Mouse (Mus musculus) limb, embryonic 12.5 days (tissue): ENCODE results near the gene Cep250. TPM values are rescaled to one million over a fixed set of nuclear protein-coding genes. Genes with fewer than 3 reads are reported as not detected.

Source experiments
- ATAC-seq: fragments of 200-750 bp; cut with Nextera tagmentation; 2 replicates; pipeline ENCODE4 v1.8.0; 2017; ENCODE audit warnings: low read depth, moderate TSS enrichment; ENCODE audit not compliant: insufficient number of reproducible peaks, insufficient read depth, low FRiP score, low TSS enrichment
- H3K27ac ChIP-seq: fragments of 300-500 bp; sonication (generic); 2 replicates; pipeline ENCODE4 v1.5.1; 2016; ENCODE audit warnings: mild to moderate bottlenecking, moderate library complexity
- H3K27me3 ChIP-seq: fragments of 300-500 bp; sonication (generic); 2 replicates; pipeline ENCODE4 v1.6.1; 2016; ENCODE audit warnings: mild to moderate bottlenecking, moderate library complexity
- H3K36me3 ChIP-seq: fragments of 300-500 bp; sonication (generic); 2 replicates; pipeline ENCODE4 v1.6.1; 2016; ENCODE audit warnings: mild to moderate bottlenecking, moderate library complexity
- H3K4me1 ChIP-seq: fragments of 300-500 bp; sonication (generic); replicated peaks from 2 replicates; pipeline ENCODE4 v1.6.1; 2016
- H3K4me2 ChIP-seq: fragments of 300-500 bp; sonication (generic); 2 replicates; pipeline ENCODE4 v1.6.1; 2016; ENCODE audit warnings: mild to moderate bottlenecking, moderate library complexity
- H3K4me3 ChIP-seq: fragments of 300-500 bp; sonication (generic); replicated peaks from 2 replicates; pipeline ENCODE4 v1.5.1; 2016; ENCODE audit warnings: mild to moderate bottlenecking
- H3K9ac ChIP-seq: fragments of 300-500 bp; sonication (generic); replicated peaks from 2 replicates; pipeline ENCODE4 v1.6.1; 2016; ENCODE audit warnings: mild to moderate bottlenecking, moderate library complexity
- H3K9me3 ChIP-seq: fragments of 300-500 bp; sonication (generic); 2 replicates; pipeline ENCODE4 v1.6.1; 2016; ENCODE audit warnings: mild to moderate bottlenecking, moderate library complexity
- WGBS: fragments of 180-500 bp; shearing (Covaris S2); methylation state at CpG from one replicate; pipeline ENCODE4 v1.1.7; 2016; 5-methylcytosine and 5-hydroxymethylcytosine counted together
- polyA plus RNA-seq: library from polyadenylated mRNA; unstranded; fragments of >200 nt; fragmentation: Nextera tagmentation; extraction: Ambion mirVana; gene quantifications from 2 replicates; pipeline ENCODE4 v1.2.1, GENCODE M21; 2016

Gene Cep250
- polyA plus RNA-seq, 1 experiment from 2014 or later: 40.6 TPM

DNA sequence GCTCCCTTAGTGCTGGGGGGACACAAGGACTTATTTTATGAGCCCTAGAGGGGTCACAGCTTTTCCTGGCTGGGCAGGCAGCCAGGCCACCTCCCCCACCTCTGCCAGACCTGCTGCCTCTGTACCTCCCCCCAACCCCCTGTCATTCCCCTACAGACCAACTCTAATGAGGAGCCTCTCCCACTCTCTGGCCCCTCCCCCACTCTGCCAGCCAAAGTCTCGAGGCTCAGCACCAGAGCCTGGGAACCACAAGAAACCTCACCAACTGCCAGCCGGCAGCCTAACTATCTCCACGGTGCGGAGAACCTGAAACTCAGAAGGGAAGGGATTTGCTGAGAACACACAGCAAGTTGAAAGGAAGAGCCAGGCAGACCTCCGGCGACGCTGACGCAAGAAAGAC is 12.8 kb upstream of the Cep250 start:
- ATAC-seq: peak; percentile 74
- Histone ChIP-seq H3K4me1 (peaks cover 73% of the 10 kb centered on the region), H3K27ac (peak overlapping the region; percentile 94), H3K9ac (peak overlapping the region; percentile 64), H3K27me3 (no peaks in the 10 kb centered on the region; the same call in 1 of the 2 replicates), H3K9me3 (no peaks in the 10 kb centered on the region), H3K4me2 (peak overlapping the region; percentile 64), H3K4me3 (peak overlapping the region; percentile 46), H3K36me3 (peaks cover 40% of the 10 kb centered on the region)
- 0% methylated on average over 8 of the region's 8 CpGs for WGBS

GRCm38 (mm10) chr2:155944685-155945084 is 11.6 kb upstream of the Cep250 start:
- Histone ChIP-seq H3K4me1 (peaks cover 82% of the 10 kb centered on the region), H3K4me3 (peak overlapping the region; percentile 46), H3K27ac (peak overlapping the region; percentile 94), H3K36me3 (peaks cover 28% of the 10 kb centered on the region), H3K9me3 (no peaks in the 10 kb centered on the region), H3K27me3 (no peaks in the 10 kb centered on the region; the same call in 1 of the 2 replicates), H3K4me2 (peak overlapping the region; percentile 64), H3K9ac (peak overlapping the region; percentile 64)
- 66% methylated on average over 4 of the region's 4 CpGs for WGBS
- no peak for ATAC-seq

DNA sequence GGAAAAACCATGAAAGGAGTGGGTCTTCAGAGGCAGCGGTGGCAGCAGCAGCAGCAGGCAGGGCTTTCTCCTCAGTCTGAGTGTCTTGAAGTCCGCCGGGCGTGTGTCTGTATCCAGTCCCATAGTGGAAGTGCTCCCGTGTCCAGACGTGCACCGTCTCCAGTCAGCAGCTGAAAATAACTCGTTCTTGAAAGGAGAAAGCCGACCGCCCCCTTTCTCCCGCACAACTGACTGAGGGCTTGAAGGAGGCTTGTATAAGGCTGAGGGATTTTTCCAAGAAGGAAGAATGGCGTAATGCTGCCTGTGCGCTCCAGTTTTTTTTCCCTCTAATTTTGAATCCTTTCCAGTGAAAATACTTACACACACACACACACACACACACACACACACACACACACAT is 11.1 kb upstream of the Cep250 start, which contains the start of gene Gdf5:
Gdf5 (minus strand) TSS at position 244 of the 400 bp plus-strand sequence.
- H3K4me3 ChIP-seq: peak within 1 kb of the TSS; percentile 46
- H3K27me3 ChIP-seq: no peaks in the 10 kb centered on the region; the same call in 1 of the 2 replicates
- ATAC-seq: 0 out of 2 replicates have a peak, but pooled peaks have one; percentile 7
- peak within 1 kb of the TSS; percentile 64 for H3K4me2 ChIP-seq
- H3K4me1 ChIP-seq: peaks cover 82% of the 10 kb centered on the region
- H3K27ac ChIP-seq: peak within 1 kb of the TSS; percentile 94
- H3K9me3 ChIP-seq: no peaks in the 10 kb centered on the region
- peak within 1 kb of the TSS; percentile 64 for H3K9ac ChIP-seq
- WGBS: 25% methylated on average over 13 of the region's 13 CpGs
- H3K36me3 ChIP-seq: peaks cover 23% of the 10 kb centered on the region

- H3K4me2 ChIP-seq: peak overlapping the region; percentile 64
- H3K27me3 ChIP-seq: no peaks in the 10 kb centered on the region; the same call in 1 of the 2 replicates
- 31% methylated on average over 5 of the region's 5 CpGs for WGBS
- no peak overlapping the region for H3K4me3 ChIP-seq
- ATAC-seq: peak; percentile 54
- H3K9ac ChIP-seq: no peak overlapping the region
- H3K36me3 ChIP-seq: peaks cover 19% of the 10 kb centered on the region
- peak overlapping the region; percentile 94 for H3K27ac ChIP-seq
- H3K9me3 ChIP-seq: no peaks in the 10 kb centered on the region
- H3K4me1 ChIP-seq: peaks cover 82% of the 10 kb centered on the region
These were observed 10.7 kb upstream of the Cep250 start for GRCm38 (mm10) chr2:155945580-155945979.

- H3K27ac ChIP-seq: peak overlapping the region; percentile 94
These were observed 10.2 kb upstream of the Cep250 start for GRCm38 (mm10) chr2:155946069-155946468.

GRCm38 (mm10) chr2:155946499-155946898 is 9.8 kb upstream of the Cep250 start:
- peaks cover 76% of the 10 kb centered on the region for H3K4me1 ChIP-seq
- WGBS: 36% methylated on average over 4 of the region's 4 CpGs
- no peak overlapping the region for H3K4me2 ChIP-seq
- no peaks in the 10 kb centered on the region for H3K9me3 ChIP-seq
- no peak overlapping the region for H3K27ac ChIP-seq
- H3K27me3 ChIP-seq: no peaks in the 10 kb centered on the region; the same call in 1 of the 2 replicates
- H3K4me3 ChIP-seq: no peak overlapping the region
- H3K36me3 ChIP-seq: peaks cover 10% of the 10 kb centered on the region
- H3K9ac ChIP-seq: no peak overlapping the region
- ATAC-seq: no peak

More at GRCm38 (mm10) chr2:155946069-155946468, 10.2 kb upstream of the Cep250 start:
- Histone ChIP-seq H3K9ac (no peak overlapping the region), H3K4me2 (0 out of 2 replicates have a peak overlapping the region, but pooled peaks have one; percentile 64), H3K27me3 (no peaks in the 10 kb centered on the region; the same call in 1 of the 2 replicates), H3K36me3 (peaks cover 14% of the 10 kb centered on the region), H3K4me1 (peaks cover 80% of the 10 kb centered on the region), H3K4me3 (no peak overlapping the region), H3K9me3 (no peaks in the 10 kb centered on the region)
- WGBS: 3% methylated on average over 7 of the region's 7 CpGs
- 0 out of 2 replicates have a peak, but pooled peaks have one; percentile 17 for ATAC-seq

- H3K4me1 ChIP-seq: peaks cover 66% of the 10 kb centered on the region
- H3K27ac ChIP-seq: no peak overlapping the region
- no peak overlapping the region for H3K4me2 ChIP-seq
- H3K9ac ChIP-seq: no peak overlapping the region
- H3K36me3 ChIP-seq: no peaks in the 10 kb centered on the region
- H3K4me3 ChIP-seq: no peak overlapping the region
- no peaks in the 10 kb centered on the region; the same call in 1 of the 2 replicates for H3K27me3 ChIP-seq
- H3K9me3 ChIP-seq: no peaks in the 10 kb centered on the region
- ATAC-seq: no peak
- 72% methylated on average over 5 of the region's 5 CpGs for WGBS
These were observed 8.8 kb upstream of the Cep250 start for GRCm38 (mm10) chr2:155947390-155948002.

DNA sequence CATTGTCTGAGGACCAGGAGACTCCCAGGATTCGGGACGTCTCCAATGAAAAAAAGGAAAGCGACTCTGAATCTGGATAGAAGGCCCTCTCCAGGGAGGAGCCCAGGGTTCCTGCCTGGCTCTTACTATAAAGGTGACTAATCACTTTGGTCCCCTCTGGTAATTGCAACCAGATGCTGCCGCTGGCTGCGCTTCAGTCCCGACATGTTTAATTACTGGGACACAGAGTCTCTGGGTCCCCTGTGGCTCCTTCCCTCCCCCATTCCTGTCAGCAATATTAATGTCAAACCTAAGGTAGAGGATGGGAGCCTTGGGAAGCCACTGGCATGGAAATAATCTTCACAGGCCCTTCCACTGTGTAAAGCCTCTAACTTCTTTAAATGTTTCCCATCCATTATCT is 6.9 kb upstream of the Cep250 start:
- no peaks in the 10 kb centered on the region for H3K9me3 ChIP-seq
- peak overlapping the region; percentile 30; the same call in 1 of the 2 replicates for H3K4me2 ChIP-seq
- WGBS: 5% methylated on average over 6 of the region's 6 CpGs
- peak overlapping the region; percentile 62; the same call in 1 of the 2 replicates for H3K27ac ChIP-seq
- no peak for ATAC-seq
- H3K27me3 ChIP-seq: peaks cover 4% of the 10 kb centered on the region; the same call in 1 of the 2 replicates
- H3K36me3 ChIP-seq: no peaks in the 10 kb centered on the region
- H3K4me1 ChIP-seq: peaks cover 47% of the 10 kb centered on the region
- no peak overlapping the region; the same call in 1 of the 2 replicates for H3K9ac ChIP-seq
- no peak overlapping the region for H3K4me3 ChIP-seq

DNA sequence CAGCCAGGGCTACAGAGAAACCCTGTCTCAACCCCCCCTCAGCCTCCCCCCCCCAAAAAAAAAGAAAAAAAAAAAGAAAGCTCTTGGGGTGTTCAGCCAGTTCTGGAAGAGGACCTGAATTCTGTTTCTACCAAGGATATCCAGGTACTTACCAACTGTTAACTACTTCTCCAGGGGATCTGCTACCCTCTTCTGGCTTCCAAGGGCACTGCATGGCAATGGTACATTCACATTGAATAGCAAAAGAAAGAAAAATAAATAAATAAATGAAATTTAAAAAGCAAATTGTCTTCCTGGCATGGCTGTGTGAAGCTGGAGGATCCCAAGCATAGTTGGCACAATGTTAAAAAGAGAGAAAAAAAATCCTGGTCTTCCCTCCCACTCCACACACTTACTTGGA is 4.3 kb upstream of the Cep250 start:
- Histone ChIP-seq H3K9ac (no peak overlapping the region), H3K27me3 (0 out of 2 replicates have a peak, but pooled peaks cover 4% of the 10 kb centered on the region), H3K27ac (no peak overlapping the region), H3K4me2 (no peak overlapping the region), H3K36me3 (no peaks in the 10 kb centered on the region), H3K4me3 (no peak overlapping the region), H3K4me1 (peaks cover 23% of the 10 kb centered on the region), H3K9me3 (no peaks in the 10 kb centered on the region)
- ATAC-seq: no peak

- H3K36me3 ChIP-seq: peaks cover 46% of the 10 kb centered on the region
- 91% methylated on average over 5 of the region's 5 CpGs for WGBS
- H3K9ac ChIP-seq: no peak overlapping the region
- no peak overlapping the region for H3K27ac ChIP-seq
- ATAC-seq: no peak
- H3K4me2 ChIP-seq: no peak overlapping the region
- no peaks in the 10 kb centered on the region for H3K9me3 ChIP-seq
- H3K27me3 ChIP-seq: no peaks in the 10 kb centered on the region
- no peak overlapping the region for H3K4me3 ChIP-seq
- no peaks in the 10 kb centered on the region; the same call in 1 of the 2 replicates for H3K4me1 ChIP-seq
These were observed 3.7 kb downstream of the Cep250 start for GRCm38 (mm10) chr2:155959981-155960380.

- Histone ChIP-seq H3K4me3 (no peak overlapping the region), H3K27me3 (no peaks in the 10 kb centered on the region), H3K36me3 (peaks cover 63% of the 10 kb centered on the region), H3K4me2 (no peak overlapping the region), H3K4me1 (no peaks in the 10 kb centered on the region; the same call in 1 of the 2 replicates), H3K9me3 (no peaks in the 10 kb centered on the region), H3K27ac (no peak overlapping the region), H3K9ac (no peak overlapping the region)
- no peak for ATAC-seq
- 87% methylated on average over 10 of the region's 10 CpGs for WGBS
These were observed 5.6 kb downstream of the Cep250 start for GRCm38 (mm10) chr2:155961862-155962261.
